Mouse (Mus musculus) neural tube, embryonic 11.5 days (tissue): ENCODE measurements around the gene Eri2. TPM values are rescaled to one million over a fixed set of nuclear protein-coding genes. Genes with fewer than 3 reads are reported as not detected.

Experiments used
- ATAC-seq: fragments of 200-750 bp; cut with Nextera tagmentation; 2 replicates; pipeline ENCODE4 v1.8.0; 2017; ENCODE audit warnings: moderate number of reproducible peaks, mild to moderate bottlenecking, moderate TSS enrichment, moderate library complexity; ENCODE audit not compliant: insufficient read depth, low FRiP score, low TSS enrichment
- DNase-seq: peaks from one replicate; pipeline ENCODE4 v3.0.0-alpha.2; 2015; ENCODE audit warnings: low spot score
- H3K27ac ChIP-seq: fragments of 300-500 bp; sonication (generic); 2 replicates; pipeline ENCODE4 v1.5.1; 2014; ENCODE audit warnings: low read depth, mild to moderate bottlenecking, low read length
- H3K27me3 ChIP-seq: fragments of 300-500 bp; sonication (generic); 2 replicates; pipeline ENCODE4 v1.6.1; 2014; ENCODE audit warnings: mild to moderate bottlenecking, low read length, mixed read lengths; ENCODE audit not compliant: control insufficient read depth, insufficient read depth
- H3K36me3 ChIP-seq: fragments of 300-500 bp; sonication (generic); 2 replicates; pipeline ENCODE4 v1.6.1; 2014; ENCODE audit warnings: mild to moderate bottlenecking, low read length, moderate library complexity, mixed read lengths; ENCODE audit not compliant: control insufficient read depth, insufficient read depth
- H3K4me1 ChIP-seq: fragments of 300-500 bp; sonication (generic); 2 replicates; pipeline ENCODE4 v1.6.1; 2014; ENCODE audit warnings: low read length, mixed read lengths; ENCODE audit not compliant: control insufficient read depth, insufficient read depth
- H3K4me2 ChIP-seq: fragments of 300-500 bp; sonication (generic); 2 replicates; pipeline ENCODE4 v1.6.1; 2014; ENCODE audit warnings: low read depth, mild to moderate bottlenecking, moderate library complexity
- H3K4me3 ChIP-seq: fragments of 300-500 bp; sonication (generic); 2 replicates; pipeline ENCODE4 v1.5.1; 2014; ENCODE audit warnings: low read depth, low read length
- H3K9ac ChIP-seq: fragments of 300-500 bp; sonication (generic); 2 replicates; pipeline ENCODE4 v1.6.1; 2014; ENCODE audit warnings: mild to moderate bottlenecking, low read length
- H3K9me3 ChIP-seq: fragments of 300-500 bp; sonication (generic); 2 replicates; pipeline ENCODE4 v1.6.1; 2016; ENCODE audit warnings: low read length; ENCODE audit not compliant: control insufficient read depth
- WGBS: fragments of 180-500 bp; shearing (Covaris S2); extraction: QIAGEN DNeasy Blood & Tissue Kit; methylation state at CpG from one replicate; pipeline ENCODE4 v1.1.7; 2014; 5-methylcytosine and 5-hydroxymethylcytosine counted together
- polyA plus RNA-seq: library from polyadenylated mRNA; unstranded; fragments of >200 nt; fragmentation: Nextera tagmentation; extraction: Ambion mirVana; gene quantifications from 2 replicates; pipeline ENCODE4 v1.2.1, GENCODE M21; 2014

Eri2 gene
- polyA plus RNA-seq = 33.2 and 33.5 TPM in 2 replicates

GRCm38 (mm10) chr7:119793586-119794250, at the start of gene Eri2, which contains the start of gene Rexo5:
TSS of gene Eri2 (minus strand) at chr7:119794058.
TSS of gene Rexo5 (plus strand) at chr7:119794006.
- DNase-seq (peak; percentile 94), ATAC-seq (peak; percentile 99)
- Histone ChIP-seq H3K9ac (peak within 1 kb of the TSS; percentile 78), H3K9me3 (no peaks in the 10 kb centered on the region), H3K4me3 (peak within 1 kb of the TSS; percentile 61), H3K27me3 (no peaks in the 10 kb centered on the region), H3K4me1 (no peaks in the 10 kb centered on the region; the same call in 1 of the 2 replicates), H3K4me2 (peak within 1 kb of the TSS; percentile 73), H3K36me3 (peaks cover 5% of the 10 kb centered on the region; the same call in 1 of the 2 replicates), H3K27ac (peak within 1 kb of the TSS; percentile 46)
- under 1% methylated on average over 52 of the region's 53 CpGs for WGBS

- Histone ChIP-seq H3K36me3 (no peaks in the 10 kb centered on the region), H3K4me1 (no peaks in the 10 kb centered on the region), H3K4me2 (no peak overlapping the region), H3K9ac (no peak overlapping the region), H3K4me3 (no peak overlapping the region), H3K27me3 (no peaks in the 10 kb centered on the region), H3K27ac (no peak overlapping the region), H3K9me3 (no peaks in the 10 kb centered on the region)
- ATAC-seq (no peak), DNase-seq (no peak)
- 95% methylated on average over 4 of the region's 4 CpGs for WGBS
Measured at GRCm38 (mm10) chr7:119841820-119842449, 48.1 kb upstream of the Eri2 start.

GRCm38 (mm10) chr7:119835996-119836777, 42.3 kb upstream of the Eri2 start:
- H3K36me3 ChIP-seq = no peaks in the 10 kb centered on the region
- 93% methylated on average over 4 of the region's 4 CpGs for WGBS

GRCm38 (mm10) chr7:119835371-119835770, 41.5 kb upstream of the Eri2 start:
- Histone ChIP-seq H3K27me3 (no peaks in the 10 kb centered on the region), H3K9ac (no peak overlapping the region), H3K36me3 (no peaks in the 10 kb centered on the region), H3K27ac (no peak overlapping the region), H3K9me3 (no peaks in the 10 kb centered on the region), H3K4me1 (no peaks in the 10 kb centered on the region), H3K4me2 (no peak overlapping the region), H3K4me3 (no peak overlapping the region)
- no peak for DNase-seq
- ATAC-seq = no peak
- 100% methylated on average over 1 of the region's 1 CpGs for WGBS

More at GRCm38 (mm10) chr7:119835996-119836777, 42.3 kb upstream of the Eri2 start:
- Histone ChIP-seq H3K4me3 (no peak overlapping the region), H3K27ac (no peak overlapping the region), H3K9me3 (no peaks in the 10 kb centered on the region), H3K4me1 (no peaks in the 10 kb centered on the region), H3K27me3 (no peaks in the 10 kb centered on the region), H3K9ac (no peak overlapping the region), H3K4me2 (no peak overlapping the region)
- DNase-seq (no peak), ATAC-seq (no peak)

GRCm38 (mm10) chr7:119808723-119809122, 14.9 kb upstream of the Eri2 start:
- ATAC-seq (no peak), DNase-seq (no peak)
- Histone ChIP-seq H3K36me3 (0 out of 2 replicates have a peak, but pooled peaks cover 2% of the 10 kb centered on the region), H3K4me3 (no peak overlapping the region), H3K9me3 (no peaks in the 10 kb centered on the region), H3K4me1 (no peaks in the 10 kb centered on the region), H3K9ac (no peak overlapping the region), H3K27me3 (no peaks in the 10 kb centered on the region), H3K4me2 (no peak overlapping the region), H3K27ac (no peak overlapping the region)
- WGBS = 96% methylated on average over 3 of the region's 3 CpGs

GRCm38 (mm10) chr7:119807396-119807795, 13.5 kb upstream of the Eri2 start:
- H3K27ac ChIP-seq = no peak overlapping the region
- no peak overlapping the region for H3K4me3 ChIP-seq
- H3K27me3 ChIP-seq = no peaks in the 10 kb centered on the region
- no peak overlapping the region for H3K4me2 ChIP-seq
- ATAC-seq (no peak), DNase-seq (no peak)
- H3K9ac ChIP-seq = no peak overlapping the region
- no peaks in the 10 kb centered on the region for H3K4me1 ChIP-seq
- H3K36me3 ChIP-seq = 0 out of 2 replicates have a peak, but pooled peaks cover 2% of the 10 kb centered on the region
- H3K9me3 ChIP-seq = no peaks in the 10 kb centered on the region
- 96% methylated on average over 5 of the region's 5 CpGs for WGBS

GRCm38 (mm10) chr7:119800991-119801390, 7.1 kb upstream of the Eri2 start:
- DNase-seq (no peak), ATAC-seq (no peak)
- Histone ChIP-seq H3K4me2 (no peak overlapping the region), H3K9me3 (no peaks in the 10 kb centered on the region), H3K9ac (no peak overlapping the region), H3K36me3 (no peaks in the 10 kb centered on the region), H3K27ac (no peak overlapping the region), H3K4me3 (no peak overlapping the region), H3K27me3 (no peaks in the 10 kb centered on the region), H3K4me1 (no peaks in the 10 kb centered on the region)
- 92% methylated on average over 3 of the region's 3 CpGs for WGBS

GRCm38 (mm10) chr7:119800488-119800887, 6.6 kb upstream of the Eri2 start:
- H3K27me3 ChIP-seq = no peaks in the 10 kb centered on the region
- 97% methylated on average over 3 of the region's 3 CpGs for WGBS

More at GRCm38 (mm10) chr7:119800488-119800887, 6.6 kb upstream of the Eri2 start:
- DNase-seq (no peak), ATAC-seq (no peak)
- Histone ChIP-seq H3K4me2 (no peak overlapping the region), H3K36me3 (no peaks in the 10 kb centered on the region), H3K27ac (no peak overlapping the region), H3K4me1 (no peaks in the 10 kb centered on the region), H3K9ac (no peak overlapping the region), H3K9me3 (no peaks in the 10 kb centered on the region), H3K4me3 (no peak overlapping the region)
